Mouse (Mus musculus) urinary bladder, postnatal 4 days (tissue): ENCODE data around the gene Knop1.

Experiments
- DNase-seq, 2 experiments: peaks; one replicate each; pipeline ENCODE4 v3.0.0; 2021 to 2022; ENCODE audit warnings: low spot score in 2 of 2

Knop1 gene

GRCm38 (mm10) chr7:118855877-118856304, at the start of gene Knop1:
Gene Knop1 (minus strand): TSS chr7:118856254.
- no peak for DNase-seq

- DNase-seq = no peak
Observed at GRCm38 (mm10) chr7:118904530-118904929, 48.5 kb upstream of the Knop1 start.

- no peak for DNase-seq
Observed at GRCm38 (mm10) chr7:118903879-118904278, 47.8 kb upstream of the Knop1 start.

- peak; percentile 42 to 67 for DNase-seq
Observed at GRCm38 (mm10) chr7:118902944-118903343, 46.9 kb upstream of the Knop1 start.

- DNase-seq = no peak
Observed at GRCm38 (mm10) chr7:118900090-118900489, 44.0 kb upstream of the Knop1 start.

- DNase-seq = no peak
Observed at GRCm38 (mm10) chr7:118898063-118898462, 42.0 kb upstream of the Knop1 start.

- no peak for DNase-seq
Observed at GRCm38 (mm10) chr7:118895469-118896450, 39.7 kb upstream of the Knop1 start.

- DNase-seq = no peak
Observed at GRCm38 (mm10) chr7:118889046-118889680, 33.1 kb upstream of the Knop1 start.

- DNase-seq = no peak
Observed at GRCm38 (mm10) chr7:118887303-118888055, 31.4 kb upstream of the Knop1 start.

GRCm38 (mm10) chr7:118884969-118885368, 28.9 kb upstream of the Knop1 start:
- no peak for DNase-seq

GRCm38 (mm10) chr7:118883957-118884356, 27.9 kb upstream of the Knop1 start:
- DNase-seq = no peak

- DNase-seq = no peak
Observed at GRCm38 (mm10) chr7:118879466-118880029, 23.5 kb upstream of the Knop1 start.

GRCm38 (mm10) chr7:118865362-118865761, 9.3 kb upstream of the Knop1 start:
- no peak for DNase-seq

- DNase-seq = no peak
Observed at GRCm38 (mm10) chr7:118858640-118859039, 2.6 kb upstream of the Knop1 start.

GRCm38 (mm10) chr7:118855171-118855876, 730 bp downstream of the Knop1 start, which contains the start of gene Iqck:
Gene Iqck (plus strand): TSS chr7:118855752.
- peak; percentile 87 to 95 for DNase-seq

GRCm38 (mm10) chr7:118854606-118855005, 1.4 kb downstream of the Knop1 start:
- no peak for DNase-seq

GRCm38 (mm10) chr7:118852611-118853010, 3.4 kb downstream of the Knop1 start:
- no peak for DNase-seq

GRCm38 (mm10) chr7:118851571-118851970, 4.5 kb downstream of the Knop1 start:
- DNase-seq = no peak

GRCm38 (mm10) chr7:118850676-118851290, 5.3 kb downstream of the Knop1 start:
- no peak for DNase-seq

GRCm38 (mm10) chr7:118849543-118850250, 6.4 kb downstream of the Knop1 start:
- no peak for DNase-seq
